Mouse (Mus musculus) heart, postnatal 0 days (tissue): ENCODE measurements around the gene Raver1.

Experiments used
- CTCF ChIP-seq: IDR thresholded peaks from 2 replicates; pipeline ENCODE4 v1.5.1; 2016; ENCODE audit warnings: antibody characterized with exemption, control low read depth, low read depth
- EP300 ChIP-seq: IDR thresholded peaks from 2 replicates; pipeline ENCODE4 v1.6.1; 2016; ENCODE audit warnings: antibody characterized with exemption, low read depth

DNA sequence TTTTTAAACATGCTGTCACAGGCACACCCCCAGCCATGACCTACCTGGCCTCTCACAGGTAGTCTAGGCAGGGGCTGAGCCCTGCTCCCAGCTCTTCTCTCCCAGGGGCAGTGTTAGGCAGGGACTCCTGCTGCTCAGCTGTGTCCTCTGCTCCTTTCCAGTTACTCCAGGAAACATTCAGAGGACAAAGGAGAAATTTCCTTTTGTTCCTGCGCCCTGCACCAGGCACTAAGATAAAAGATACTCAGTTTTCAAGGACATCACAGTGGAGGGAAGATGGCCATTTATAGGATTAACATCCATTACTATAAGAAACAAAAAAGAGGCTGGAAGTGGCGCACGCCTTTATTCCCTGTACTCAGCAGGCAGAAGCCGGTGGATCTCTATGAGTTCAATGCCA lies 4.2 kb upstream of the Raver1 start:
- no peak for TF ChIP-seq CTCF
- TF ChIP-seq EP300: no peak
